In genomic region chr9:110947261-110947661, GRCm38 (mm10) we compare ENCODE assay signal across 20 mouse cellular contexts. TPM values are rescaled to one million over a fixed set of nuclear protein-coding genes. Genes with fewer than 3 reads are reported as not detected.
A peak's percentile ranks its signal among the peaks of the same experiment; 100 is the strongest.
DNase-seq lines count a peak whose midpoint lies in the region; ATAC-seq and TF ChIP-seq lines count a peak whose summit lies in the region.
"Had no signal": no experiment of that assay in that cellular context is flagged by ENCODE, and none has a peak within 500 bp of the region (broad histone marks: within the 10 kb centered on the region; RNA-seq: fewer than 3 reads in every experiment).

No protein-coding gene starts in this region.

- peak overlapping the region; percentile 37 for H3K4me2 ChIP-seq in forebrain, embryonic 12.5 days
- no peak overlapping the region for H3K4me2 ChIP-seq in forebrain, embryonic 16.5 days (ENCODE audit: low read length)
- H3K4me2 ChIP-seq in midbrain, embryonic 11.5 days: peak overlapping the region; percentile 20; the same call in 1 of the 2 replicates
- no peak overlapping the region; the same call in 1 of the 2 replicates for H3K4me2 ChIP-seq in midbrain, embryonic 14.5 days (ENCODE audit: low read length)
- peak overlapping the region; percentile 17; the same call in 1 of the 2 replicates for H3K4me2 ChIP-seq in limb, embryonic 11.5 days (ENCODE audit: low read depth, severe bottlenecking)
- H3K4me2 ChIP-seq in intestine, postnatal 0 days (replicated peaks; ENCODE audit: low read depth): no peak overlapping the region
- H3K4me2 ChIP-seq: intestine, embryonic 15.5 days; liver, embryonic 15.5 days had no signal

- in situ Hi-C loops in ES-E14 (cut with MboI; ENCODE audit: low sequenced_read_pairs in 2 of 2, unreplicated experiment in 2 of 2): no loop called here

- ATAC-seq in forebrain, embryonic 12.5 days (ENCODE audit: low FRiP score): no peak
- no peak for ATAC-seq in forebrain, embryonic 16.5 days
- peak; percentile 52 for ATAC-seq in midbrain, embryonic 11.5 days (ENCODE audit: low FRiP score)
- ATAC-seq in midbrain, embryonic 14.5 days (ENCODE audit: low FRiP score, low TSS enrichment): no peak
- no peak for ATAC-seq in limb, embryonic 11.5 days (ENCODE audit: insufficient number of reproducible peaks, low FRiP score, low TSS enrichment, low read depth)
- ATAC-seq in intestine, postnatal 0 days: no peak
- ATAC-seq: intestine, embryonic 15.5 days had no signal

- no peaks in the 10 kb centered on the region for H3K9me3 ChIP-seq in forebrain, embryonic 12.5 days
- no peaks in the 10 kb centered on the region for H3K9me3 ChIP-seq in forebrain, embryonic 16.5 days (ENCODE audit: control insufficient read depth, low read length)
- H3K9me3 ChIP-seq in midbrain, embryonic 11.5 days (ENCODE audit: control insufficient read depth, low read length): no peaks in the 10 kb centered on the region
- no peaks in the 10 kb centered on the region for H3K9me3 ChIP-seq in midbrain, embryonic 14.5 days (ENCODE audit: control insufficient read depth, low read length)
- no peaks in the 10 kb centered on the region for H3K9me3 ChIP-seq in ES-E14 (ENCODE audit: control insufficient read depth, insufficient read depth, low read depth, low read length)
- H3K9me3 ChIP-seq in limb, embryonic 11.5 days (ENCODE audit: control insufficient read depth, low read length): no peaks in the 10 kb centered on the region
- H3K9me3 ChIP-seq in intestine, postnatal 0 days (ENCODE audit: control insufficient read depth): no peaks in the 10 kb centered on the region
- H3K9me3 ChIP-seq: intestine, embryonic 15.5 days; liver, embryonic 15.5 days had no signal

- H3K9ac ChIP-seq in forebrain, embryonic 12.5 days: peak overlapping the region; percentile 17; the same call in 1 of the 2 replicates
- no peak overlapping the region for H3K9ac ChIP-seq in forebrain, embryonic 16.5 days (replicated peaks; ENCODE audit: low read depth, low read length)
- no peak overlapping the region for H3K9ac ChIP-seq in midbrain, embryonic 11.5 days (ENCODE audit: low read length)
- H3K9ac ChIP-seq in midbrain, embryonic 14.5 days (replicated peaks; ENCODE audit: low read length): no peak overlapping the region
- peak overlapping the region; percentile 89 for H3K9ac ChIP-seq in ES-E14 (ENCODE audit: insufficient read depth, low read depth, low read length, poor library complexity, severe bottlenecking)
- no peak overlapping the region for H3K9ac ChIP-seq in limb, embryonic 11.5 days (ENCODE audit: low read length)
- H3K9ac ChIP-seq in intestine, postnatal 0 days (ENCODE audit: low read depth, low read length): no peak overlapping the region
- H3K9ac ChIP-seq: intestine, embryonic 15.5 days; liver, embryonic 15.5 days had no signal

- H3K27ac ChIP-seq in forebrain, embryonic 12.5 days: no peak overlapping the region
- no peak overlapping the region for H3K27ac ChIP-seq in forebrain, embryonic 16.5 days (ENCODE audit: low read length)
- H3K27ac ChIP-seq in midbrain, embryonic 11.5 days (ENCODE audit: low read depth, low read length): no peak overlapping the region
- H3K27ac ChIP-seq in midbrain, embryonic 14.5 days (replicated peaks; ENCODE audit: low read depth, low read length): no peak overlapping the region
- H3K27ac ChIP-seq in ES-E14 (ENCODE audit: insufficient read depth, low read depth, low read length, poor library complexity, severe bottlenecking): peak overlapping the region; percentile 100
- no peak overlapping the region for H3K27ac ChIP-seq in limb, embryonic 11.5 days (replicated peaks; ENCODE audit: low read depth, low read length)
- H3K27ac ChIP-seq in intestine, postnatal 0 days (ENCODE audit: low read depth, low read length): no peak overlapping the region
- H3K27ac ChIP-seq: intestine, embryonic 15.5 days; liver, embryonic 15.5 days had no signal

- H3K36me3 ChIP-seq in forebrain, embryonic 12.5 days (replicated peaks): no peaks in the 10 kb centered on the region
- H3K36me3 ChIP-seq in forebrain, embryonic 16.5 days (ENCODE audit: control insufficient read depth, insufficient read depth): no peaks in the 10 kb centered on the region
- no peaks in the 10 kb centered on the region for H3K36me3 ChIP-seq in midbrain, embryonic 11.5 days (ENCODE audit: control insufficient read depth, insufficient read depth, low read length)
- H3K36me3 ChIP-seq in midbrain, embryonic 14.5 days (ENCODE audit: control insufficient read depth, insufficient read depth, low read length): no peaks in the 10 kb centered on the region
- H3K36me3 ChIP-seq in ES-E14 (ENCODE audit: control insufficient read depth, insufficient read depth, low read length, poor library complexity, severe bottlenecking): peaks cover 18% of the 10 kb centered on the region
- no peaks in the 10 kb centered on the region for H3K36me3 ChIP-seq in limb, embryonic 11.5 days (ENCODE audit: control insufficient read depth, insufficient read depth, low read length)
- H3K36me3 ChIP-seq in intestine, postnatal 0 days (ENCODE audit: control insufficient read depth, insufficient read depth): no peaks in the 10 kb centered on the region
- H3K36me3 ChIP-seq: intestine, embryonic 15.5 days; liver, embryonic 15.5 days had no signal

- H3K4me3 ChIP-seq in forebrain, embryonic 12.5 days (replicated peaks): no peak overlapping the region
- no peak overlapping the region for H3K4me3 ChIP-seq in forebrain, embryonic 16.5 days (replicated peaks; ENCODE audit: low read length)
- H3K4me3 ChIP-seq in midbrain, embryonic 11.5 days (ENCODE audit: low read depth, low read length): no peak overlapping the region
- no peak overlapping the region for H3K4me3 ChIP-seq in midbrain, embryonic 14.5 days (replicated peaks; ENCODE audit: low read depth, low read length)
- peak overlapping the region; percentile 69 to 83 for H3K4me3 ChIP-seq in ES-E14 (ENCODE audit: insufficient read depth in 1 of 2, low read depth in 1 of 2, low read length in 2 of 2, poor library complexity in 1 of 2, severe bottlenecking in 1 of 2)
- H3K4me3 ChIP-seq in limb, embryonic 11.5 days (ENCODE audit: low read depth, low read length): no peak overlapping the region
- no peak overlapping the region for H3K4me3 ChIP-seq in intestine, postnatal 0 days (ENCODE audit: low read depth, low read length)
- H3K4me3 ChIP-seq: intestine, embryonic 15.5 days; liver, embryonic 15.5 days had no signal

- peaks cover 19% of the 10 kb centered on the region for H3K4me1 ChIP-seq in forebrain, embryonic 12.5 days
- H3K4me1 ChIP-seq in forebrain, embryonic 16.5 days (replicated peaks; ENCODE audit: control insufficient read depth, insufficient read depth, low read length): peaks cover 11% of the 10 kb centered on the region
- peaks cover 19% of the 10 kb centered on the region for H3K4me1 ChIP-seq in midbrain, embryonic 11.5 days (ENCODE audit: control insufficient read depth, insufficient read depth, low read length)
- peaks cover 9% of the 10 kb centered on the region; the same call in 1 of the 2 replicates for H3K4me1 ChIP-seq in midbrain, embryonic 14.5 days (ENCODE audit: control insufficient read depth, insufficient read depth, low read length)
- H3K4me1 ChIP-seq in ES-E14 (ENCODE audit: control insufficient read depth in 2 of 2, insufficient read depth in 2 of 2, low read length in 2 of 2, poor library complexity in 1 of 2): peaks cover 8 to 9% of the 10 kb centered on the region in 2 experiments; a peak in 3 of 4 replicates
- H3K4me1 ChIP-seq in limb, embryonic 11.5 days (ENCODE audit: control insufficient read depth, insufficient read depth, low read length): peaks cover 6% of the 10 kb centered on the region
- H3K4me1 ChIP-seq in intestine, postnatal 0 days (replicated peaks; ENCODE audit: control insufficient read depth, insufficient read depth, low read length): no peaks in the 10 kb centered on the region
- H3K4me1 ChIP-seq: intestine, embryonic 15.5 days had no signal

- TF ChIP-seq CTCF in intestine, postnatal 0 days (IDR thresholded peaks at IDR 0.05; ENCODE audit: low read depth): no peak

- peaks cover 81% of the 10 kb centered on the region for H3K27me3 ChIP-seq in forebrain, embryonic 12.5 days
- H3K27me3 ChIP-seq in forebrain, embryonic 16.5 days (replicated peaks; ENCODE audit: control insufficient read depth, insufficient read depth, low read length): peaks cover 24% of the 10 kb centered on the region
- H3K27me3 ChIP-seq in midbrain, embryonic 11.5 days (ENCODE audit: control insufficient read depth, insufficient read depth, low read length): peaks cover 29% of the 10 kb centered on the region
- H3K27me3 ChIP-seq in midbrain, embryonic 14.5 days (ENCODE audit: control insufficient read depth, insufficient read depth, low read length): peaks cover 25% of the 10 kb centered on the region
- peaks cover 30% of the 10 kb centered on the region for H3K27me3 ChIP-seq in limb, embryonic 11.5 days (ENCODE audit: control insufficient read depth, insufficient read depth, low read length)
- peaks cover 5% of the 10 kb centered on the region; the same call in 1 of the 2 replicates for H3K27me3 ChIP-seq in intestine, postnatal 0 days (replicated peaks; ENCODE audit: control insufficient read depth, insufficient read depth, low read length)

- WGBS in forebrain, embryonic 12.5 days: 3% methylated on average over 6 of the region's 6 CpGs
- WGBS in forebrain, embryonic 16.5 days: 11% methylated on average over 6 of the region's 6 CpGs
- WGBS in midbrain, embryonic 11.5 days: 3% methylated on average over 6 of the region's 6 CpGs
- WGBS in midbrain, embryonic 14.5 days: 2% methylated on average over 6 of the region's 6 CpGs
- 3% methylated on average over 6 of the region's 6 CpGs for WGBS in limb, embryonic 11.5 days
- WGBS in intestine, postnatal 0 days: 45% methylated on average over 6 of the region's 6 CpGs

- DNase-seq in midbrain, embryonic 11.5 days (ENCODE audit: low spot score, missing footprints): no peak
- DNase-seq in midbrain, embryonic 14.5 days: no peak
- peak; percentile 94 for DNase-seq in ES-E14 (ENCODE audit: low read depth, low spot score)
- DNase-seq in limb, embryonic 11.5 days (ENCODE audit: low spot score): peak; percentile 36
- DNase-seq in right cerebral cortex, postnatal 10 days (ENCODE audit: low spot score in 2 of 2): no peak
- DNase-seq: cerebellum, adult 11 months; cerebellum, postnatal 36 days; gastrocnemius, postnatal 36 days; kidney, postnatal 14 days; layer of hippocampus, adult 9-11 months; right cerebral cortex, postnatal 4 days had no signal

RNA-seq across cellular contexts. Expression of gene Tdgf1, which starts 1.3 kb away (rescaled TPM):
- not detected in 2 replicates for polyA plus RNA-seq in forebrain, embryonic 12.5 days (2016; fragmentation: Nextera tagmentation; extraction: Ambion mirVana)
- not detected in 2 replicates for polyA plus RNA-seq in forebrain, embryonic 16.5 days (2015; fragmentation: Nextera tagmentation; extraction: Ambion mirVana)
- polyA plus RNA-seq in midbrain, embryonic 11.5 days (2014; fragmentation: Nextera tagmentation; extraction: Ambion mirVana): not detected in 2 replicates
- polyA plus RNA-seq in midbrain, embryonic 14.5 days (2014; fragmentation: Nextera tagmentation; extraction: Ambion mirVana): not detected in 2 replicates
- total RNA-seq in ES-E14 (2012; rRNA removed): 904 and 1,760 TPM in 2 replicates
- 0.14 TPM in 1 of 2 replicates, not detected in the other for polyA plus RNA-seq in limb, embryonic 11.5 days (2014; fragmentation: Nextera tagmentation; extraction: Ambion mirVana)
- 0.08 TPM in 1 of 2 replicates, not detected in the other for polyA plus RNA-seq in intestine, postnatal 0 days (2015; fragmentation: Nextera tagmentation; extraction: Ambion mirVana)
- total RNA-seq: gastrocnemius, postnatal 36 days; MEL had no signal
- polyA plus RNA-seq: heart, postnatal 0 days; intestine, embryonic 15.5 days; liver, embryonic 15.5 days had no signal

RNA-seq across cellular contexts. Expression of gene Lrrc2, which starts 4.1 kb away (rescaled TPM):
- not detected in 2 replicates for polyA plus RNA-seq in forebrain, embryonic 12.5 days (2016; fragmentation: Nextera tagmentation; extraction: Ambion mirVana)
- 0.29 and 0.57 TPM in 2 replicates for polyA plus RNA-seq in forebrain, embryonic 16.5 days (2015; fragmentation: Nextera tagmentation; extraction: Ambion mirVana)
- 0.04 TPM in 1 of 2 replicates, not detected in the other for polyA plus RNA-seq in midbrain, embryonic 11.5 days (2014; fragmentation: Nextera tagmentation; extraction: Ambion mirVana)
- 0.38 and 0.51 TPM in 2 replicates for polyA plus RNA-seq in midbrain, embryonic 14.5 days (2014; fragmentation: Nextera tagmentation; extraction: Ambion mirVana)
- 20.2 and 20.8 TPM in 2 replicates for total RNA-seq in ES-E14 (2012; rRNA removed)
- polyA plus RNA-seq in limb, embryonic 11.5 days (2014; fragmentation: Nextera tagmentation; extraction: Ambion mirVana): 0.23 and 0.33 TPM in 2 replicates
- polyA plus RNA-seq in intestine, postnatal 0 days (2015; fragmentation: Nextera tagmentation; extraction: Ambion mirVana): 0.23 and 0.46 TPM in 2 replicates
- total RNA-seq: MEL had no signal

RNA-seq across cellular contexts. Expression of gene Fam240a, which starts 30.6 kb away (rescaled TPM):
- not detected in 2 replicates for polyA plus RNA-seq in forebrain, embryonic 12.5 days (2016; fragmentation: Nextera tagmentation; extraction: Ambion mirVana)
- polyA plus RNA-seq in forebrain, embryonic 16.5 days (2015; fragmentation: Nextera tagmentation; extraction: Ambion mirVana): not detected in 2 replicates
- not detected in 2 replicates for polyA plus RNA-seq in midbrain, embryonic 11.5 days (2014; fragmentation: Nextera tagmentation; extraction: Ambion mirVana)
- not detected in 2 replicates for polyA plus RNA-seq in midbrain, embryonic 14.5 days (2014; fragmentation: Nextera tagmentation; extraction: Ambion mirVana)
- 1.0 TPM in 1 of 2 replicates, not detected in the other for total RNA-seq in ES-E14 (2012; rRNA removed)
- not detected in 2 replicates for polyA plus RNA-seq in limb, embryonic 11.5 days (2014; fragmentation: Nextera tagmentation; extraction: Ambion mirVana)
- polyA plus RNA-seq in intestine, postnatal 0 days (2015; fragmentation: Nextera tagmentation; extraction: Ambion mirVana): not detected in 2 replicates
- total RNA-seq: adrenal gland, postnatal 4 days; left cerebral cortex, postnatal 36 days; MEL had no signal
- polyA plus RNA-seq: heart, postnatal 0 days; intestine, embryonic 15.5 days; liver, embryonic 15.5 days had no signal

RNA-seq across cellular contexts. Expression of gene Rtp3, which starts 43.1 kb away (rescaled TPM):
- not detected in 2 replicates for polyA plus RNA-seq in forebrain, embryonic 12.5 days (2016; fragmentation: Nextera tagmentation; extraction: Ambion mirVana)
- not detected in 2 replicates for polyA plus RNA-seq in forebrain, embryonic 16.5 days (2015; fragmentation: Nextera tagmentation; extraction: Ambion mirVana)
- 0.11 TPM in 2 replicates for polyA plus RNA-seq in midbrain, embryonic 11.5 days (2014; fragmentation: Nextera tagmentation; extraction: Ambion mirVana)
- polyA plus RNA-seq in midbrain, embryonic 14.5 days (2014; fragmentation: Nextera tagmentation; extraction: Ambion mirVana): not detected in 2 replicates
- total RNA-seq in ES-E14 (2012; rRNA removed): 0.62 and 1.1 TPM in 2 replicates
- not detected in 2 replicates for polyA plus RNA-seq in limb, embryonic 11.5 days (2014; fragmentation: Nextera tagmentation; extraction: Ambion mirVana)
- polyA plus RNA-seq in intestine, postnatal 0 days (2015; fragmentation: Nextera tagmentation; extraction: Ambion mirVana): 0.10 and 0.17 TPM in 2 replicates
- total RNA-seq: MEL had no signal

Comparison
In these comparisons a context has a peak if more than half of its experiments do, and no peak if none do; other contexts are left out.
1. H3K4me2 ChIP-seq: peak in forebrain, embryonic 12.5 days (single experiment), midbrain, embryonic 11.5 days (single experiment) and limb, embryonic 11.5 days (single experiment); none in forebrain, embryonic 16.5 days (single experiment), midbrain, embryonic 14.5 days (single experiment) and intestine, postnatal 0 days (single experiment).
2. H3K9ac ChIP-seq: peak in forebrain, embryonic 12.5 days (single experiment) and ES-E14 (single experiment); none in forebrain, embryonic 16.5 days (single experiment), midbrain, embryonic 11.5 days (single experiment), midbrain, embryonic 14.5 days (single experiment), limb, embryonic 11.5 days (single experiment) and intestine, postnatal 0 days (single experiment).
3. H3K4me3 ChIP-seq: peak in ES-E14 (2 of 2); none in forebrain, embryonic 12.5 days (single experiment), forebrain, embryonic 16.5 days (single experiment), midbrain, embryonic 11.5 days (single experiment), midbrain, embryonic 14.5 days (single experiment), limb, embryonic 11.5 days (single experiment) and intestine, postnatal 0 days (single experiment).
4. DNase-seq: peak in ES-E14 (single experiment) and limb, embryonic 11.5 days (single experiment); none in midbrain, embryonic 11.5 days (single experiment), midbrain, embryonic 14.5 days (single experiment) and right cerebral cortex, postnatal 10 days (0 of 2).